Mouse (Mus musculus): ENCODE measurements around the gene Wnt9a. TPM values are rescaled to one million over a fixed set of nuclear protein-coding genes. Genes with fewer than 3 reads are reported as not detected.
A peak's percentile ranks its signal among the peaks of the same experiment; 100 is the strongest.

The Wnt9a gene
- polyA plus RNA-seq, 1 experiment from 2014 or later: 6.0 TPM

DNA sequence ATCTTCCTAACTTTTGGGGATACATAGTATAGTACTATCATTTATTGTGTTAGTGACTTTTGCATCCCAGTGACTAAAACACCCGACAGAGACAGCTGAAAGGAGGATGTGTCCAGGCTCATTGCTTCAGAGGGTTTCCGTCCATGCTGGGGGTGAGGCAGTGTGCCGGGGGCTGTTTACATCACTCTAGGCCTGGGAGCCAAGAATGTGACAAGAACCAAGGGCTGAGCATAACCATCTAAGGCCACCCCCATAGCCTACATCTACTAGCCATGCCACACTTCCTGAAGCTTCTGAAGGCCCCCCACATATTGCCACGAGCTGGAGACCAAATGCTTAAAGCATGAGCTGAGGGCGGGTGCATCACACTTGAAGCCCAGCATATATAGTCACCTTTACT, 18.0 kb downstream of the Wnt9a start:
- Histone ChIP-seq H3K9ac (replicated peaks) (no peak overlapping the region), H3K36me3 (no peaks in the 10 kb centered on the region), H3K4me3 (replicated peaks) (no peak overlapping the region), H3K27ac (no peak overlapping the region), H3K4me1 (replicated peaks) (peaks cover 16% of the 10 kb centered on the region), H3K27me3 (peaks cover 13% of the 10 kb centered on the region), H3K9me3 (no peaks in the 10 kb centered on the region), H3K4me2 (replicated peaks) (no peak overlapping the region)
- ATAC-seq: no peak
- 80% methylated on average over 5 of the region's 5 CpGs for WGBS

DNA sequence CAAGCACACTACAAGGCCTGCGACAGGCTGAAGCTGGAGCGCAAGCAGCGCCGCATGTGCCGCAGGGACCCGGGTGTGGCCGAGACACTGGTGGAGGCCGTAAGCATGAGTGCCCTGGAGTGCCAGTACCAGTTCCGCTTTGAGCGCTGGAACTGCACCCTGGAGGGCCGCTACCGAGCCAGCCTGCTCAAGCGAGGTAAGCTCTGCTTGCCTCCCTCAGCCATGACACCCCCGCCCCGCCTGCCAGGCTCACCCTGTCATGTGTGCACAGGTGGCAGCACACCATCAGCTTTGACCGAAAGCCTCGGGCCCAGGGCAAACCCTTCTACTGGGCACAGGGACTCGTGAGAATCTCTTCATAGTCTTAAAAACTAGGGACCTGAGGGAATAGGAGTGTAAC, 20.9 kb downstream of the Wnt9a start:
- H3K4me2 ChIP-seq (replicated peaks): no peak overlapping the region
- no peak overlapping the region for H3K9ac ChIP-seq (replicated peaks)
- no peak overlapping the region for H3K27ac ChIP-seq
- ATAC-seq: no peak
- 84% methylated on average over 18 of the region's 18 CpGs for WGBS
- H3K4me1 ChIP-seq (replicated peaks): peaks cover 23% of the 10 kb centered on the region
- no peaks in the 10 kb centered on the region for H3K9me3 ChIP-seq
- H3K36me3 ChIP-seq: no peaks in the 10 kb centered on the region
- no peak overlapping the region for H3K4me3 ChIP-seq (replicated peaks)
- H3K27me3 ChIP-seq: peaks cover 25% of the 10 kb centered on the region

DNA sequence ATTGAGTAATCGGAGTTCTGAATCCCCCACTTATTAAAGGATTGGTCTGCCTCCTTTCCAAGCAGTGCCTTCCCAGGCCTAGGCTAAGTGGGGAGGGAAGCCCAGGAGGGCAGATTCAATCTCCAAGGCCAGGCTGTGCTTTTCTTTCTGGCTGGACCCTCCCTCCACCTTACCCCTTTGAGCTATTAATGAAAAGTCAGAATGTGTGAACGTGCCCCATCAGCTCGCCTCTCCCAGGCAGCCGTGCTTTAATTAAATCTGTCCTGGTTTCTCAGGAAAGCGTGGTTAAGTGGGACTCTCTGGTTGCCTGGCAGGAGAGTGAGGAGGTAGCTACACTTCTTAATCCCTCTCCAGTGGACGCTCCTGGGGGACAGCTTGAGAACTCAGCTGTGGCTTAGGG, 22.9 kb downstream of the Wnt9a start:
- 5% methylated on average over 6 of the region's 6 CpGs for WGBS
- ATAC-seq: peak; percentile 69
- Histone ChIP-seq H3K4me1 (replicated peaks) (peaks cover 27% of the 10 kb centered on the region), H3K9me3 (no peaks in the 10 kb centered on the region), H3K27me3 (peaks cover 29% of the 10 kb centered on the region), H3K9ac (replicated peaks) (no peak overlapping the region), H3K4me3 (replicated peaks) (no peak overlapping the region), H3K36me3 (no peaks in the 10 kb centered on the region), H3K4me2 (replicated peaks) (no peak overlapping the region), H3K27ac (peak overlapping the region; percentile 64; the same call in 1 of the 2 replicates)

DNA sequence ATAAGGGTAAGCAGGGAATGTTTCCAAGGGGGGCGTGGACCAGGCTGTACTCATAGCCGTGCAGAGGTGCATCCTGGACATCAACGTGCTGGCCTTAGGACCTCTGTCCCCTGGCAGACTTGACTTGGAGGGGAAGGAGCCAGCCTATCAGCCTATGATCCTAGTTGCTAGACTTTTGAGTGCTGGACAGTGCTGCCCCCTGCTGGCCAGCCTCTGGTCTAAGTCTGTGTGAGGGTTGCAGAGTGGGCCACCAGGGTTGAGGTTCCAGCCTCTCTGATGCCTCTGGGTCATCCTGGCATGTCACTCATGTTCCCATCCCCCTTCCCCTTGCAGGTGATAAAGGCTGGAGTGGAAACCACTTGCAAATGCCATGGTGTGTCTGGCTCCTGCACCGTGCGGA, 23.8 kb downstream of the Wnt9a start:
- Histone ChIP-seq H3K9me3 (no peaks in the 10 kb centered on the region), H3K4me2 (replicated peaks) (no peak overlapping the region), H3K27ac (no peak overlapping the region), H3K36me3 (no peaks in the 10 kb centered on the region), H3K9ac (replicated peaks) (no peak overlapping the region), H3K27me3 (peaks cover 29% of the 10 kb centered on the region), H3K4me3 (replicated peaks) (no peak overlapping the region), H3K4me1 (replicated peaks) (peaks cover 27% of the 10 kb centered on the region)
- peak; percentile 57 for ATAC-seq
- 43% methylated on average over 5 of the region's 5 CpGs for WGBS

DNA sequence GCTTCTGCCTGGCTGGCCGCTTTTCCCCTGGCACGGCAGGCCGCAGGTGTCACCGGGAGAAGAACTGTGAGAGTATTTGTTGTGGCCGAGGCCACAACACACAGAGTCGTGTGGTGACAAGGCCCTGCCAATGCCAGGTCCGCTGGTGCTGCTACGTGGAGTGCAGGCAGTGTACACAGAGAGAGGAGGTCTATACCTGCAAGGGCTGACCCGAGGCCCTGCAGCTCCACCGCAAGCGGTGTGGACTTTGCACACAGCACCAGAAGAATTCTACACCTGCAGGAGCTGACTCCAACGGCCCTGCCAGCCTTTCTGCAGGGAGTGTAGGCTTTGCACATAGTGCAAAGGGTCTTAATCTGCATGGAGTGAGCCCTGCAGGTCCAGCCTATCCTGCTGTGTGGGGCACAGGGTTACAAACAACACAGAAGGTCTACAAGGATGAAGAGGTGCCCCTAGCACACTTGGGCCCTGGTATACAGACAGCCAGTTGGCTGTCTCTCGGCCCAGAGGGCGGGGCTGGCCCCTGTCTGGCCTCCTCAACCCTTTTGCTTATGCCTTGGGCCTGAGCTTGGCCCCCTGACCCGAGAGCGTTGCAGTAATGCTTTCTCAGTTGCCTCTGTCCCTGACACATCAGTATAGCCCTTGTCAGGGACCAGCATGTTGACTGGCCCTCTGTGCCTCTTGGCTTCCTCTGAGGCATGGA, 24.6 kb downstream of the Wnt9a start:
- peaks cover 32% of the 10 kb centered on the region for H3K4me1 ChIP-seq (replicated peaks)
- H3K27ac ChIP-seq: no peak overlapping the region
- no peak overlapping the region for H3K4me3 ChIP-seq (replicated peaks)
- no peaks in the 10 kb centered on the region for H3K36me3 ChIP-seq
- no peak for ATAC-seq
- H3K9ac ChIP-seq (replicated peaks): no peak overlapping the region
- WGBS: 79% methylated on average over 16 of the region's 16 CpGs
- peaks cover 29% of the 10 kb centered on the region for H3K27me3 ChIP-seq
- no peaks in the 10 kb centered on the region for H3K9me3 ChIP-seq
- no peak overlapping the region for H3K4me2 ChIP-seq (replicated peaks)

DNA sequence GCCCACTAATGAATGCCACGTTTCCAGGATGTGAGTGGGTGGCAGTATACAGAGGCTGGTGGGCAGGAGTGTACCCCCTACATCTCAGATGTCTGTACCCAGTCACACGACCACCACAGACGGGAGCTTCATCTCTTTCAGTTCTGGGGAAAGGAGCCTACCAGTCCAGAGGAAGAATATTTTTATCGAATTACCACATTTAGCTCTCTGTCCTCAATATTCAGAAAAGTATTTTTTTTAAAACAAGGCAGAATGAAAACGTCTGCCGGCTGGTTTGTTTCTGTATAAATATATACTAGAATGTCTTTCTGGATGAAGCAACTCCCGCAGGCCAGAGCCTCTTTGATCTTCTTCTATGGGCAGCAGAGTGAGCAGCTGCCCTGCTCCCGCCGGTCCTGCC, 26.2 kb downstream of the Wnt9a start:
- Histone ChIP-seq H3K9me3 (no peaks in the 10 kb centered on the region), H3K27me3 (peaks cover 19% of the 10 kb centered on the region), H3K36me3 (no peaks in the 10 kb centered on the region), H3K4me1 (replicated peaks) (peaks cover 34% of the 10 kb centered on the region), H3K4me3 (replicated peaks) (no peak overlapping the region), H3K4me2 (replicated peaks) (no peak overlapping the region), H3K9ac (replicated peaks) (no peak overlapping the region), H3K27ac (0 out of 2 replicates have a peak overlapping the region, but pooled peaks have one; percentile 27)
- 36% methylated on average over 9 of the region's 9 CpGs for WGBS
- ATAC-seq: no peak

DNA sequence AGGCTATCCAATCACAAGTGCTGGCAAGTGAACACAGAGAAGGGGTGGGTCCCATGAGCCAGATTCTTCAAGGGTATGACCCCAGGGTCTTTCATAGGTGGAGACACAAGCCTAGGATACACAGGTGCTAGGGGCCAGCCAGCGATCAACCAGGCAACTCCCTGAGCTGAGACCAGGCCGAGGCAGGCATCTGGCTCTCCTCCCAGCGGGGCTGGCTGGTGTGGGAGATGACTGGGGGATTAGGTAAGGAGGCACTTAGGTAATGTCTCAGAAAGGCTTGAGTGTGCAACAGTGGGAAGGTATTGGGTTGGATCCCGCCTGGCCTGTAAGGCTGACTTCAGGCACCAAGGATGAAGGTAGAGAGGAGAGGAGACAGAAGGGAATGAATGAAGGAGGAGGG, 28.4 kb downstream of the Wnt9a start:
- no peak overlapping the region for H3K4me2 ChIP-seq (replicated peaks)
- 89% methylated on average over 4 of the region's 4 CpGs for WGBS
- H3K9me3 ChIP-seq: no peaks in the 10 kb centered on the region
- H3K4me1 ChIP-seq (replicated peaks): peaks cover 15% of the 10 kb centered on the region
- no peak overlapping the region for H3K4me3 ChIP-seq (replicated peaks)
- H3K9ac ChIP-seq (replicated peaks): no peak overlapping the region
- no peak for ATAC-seq
- no peak overlapping the region for H3K27ac ChIP-seq
- no peaks in the 10 kb centered on the region for H3K36me3 ChIP-seq
- H3K27me3 ChIP-seq: peaks cover 16% of the 10 kb centered on the region; the same call in 1 of the 2 replicates

DNA sequence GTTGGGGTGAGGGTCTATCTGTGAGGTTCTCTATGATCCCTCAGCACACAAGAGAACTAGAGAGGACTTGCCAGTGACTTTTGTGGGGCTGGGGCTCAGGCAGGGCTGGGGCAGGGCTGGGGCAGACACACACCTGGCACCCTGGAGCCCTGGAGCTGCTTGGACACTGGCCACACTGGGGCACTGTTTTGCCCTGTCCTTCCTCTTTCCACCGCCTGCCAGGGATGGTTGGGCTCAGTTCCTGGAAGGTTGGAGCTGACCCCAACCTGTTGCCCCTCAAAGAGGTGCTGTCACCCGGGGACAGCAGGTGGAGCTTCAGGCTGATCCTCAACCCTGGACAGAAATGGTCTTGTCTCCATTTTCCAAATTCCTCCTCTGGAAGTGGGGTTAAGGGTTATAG, 29.2 kb downstream of the Wnt9a start:
- Histone ChIP-seq H3K36me3 (no peaks in the 10 kb centered on the region), H3K4me1 (replicated peaks) (peaks cover 12% of the 10 kb centered on the region), H3K4me3 (replicated peaks) (no peak overlapping the region), H3K27me3 (peaks cover 16% of the 10 kb centered on the region; the same call in 1 of the 2 replicates), H3K27ac (no peak overlapping the region), H3K4me2 (replicated peaks) (no peak overlapping the region), H3K9ac (replicated peaks) (no peak overlapping the region), H3K9me3 (no peaks in the 10 kb centered on the region)
- 37% methylated on average over 2 of the region's 2 CpGs for WGBS
- no peak for ATAC-seq

DNA sequence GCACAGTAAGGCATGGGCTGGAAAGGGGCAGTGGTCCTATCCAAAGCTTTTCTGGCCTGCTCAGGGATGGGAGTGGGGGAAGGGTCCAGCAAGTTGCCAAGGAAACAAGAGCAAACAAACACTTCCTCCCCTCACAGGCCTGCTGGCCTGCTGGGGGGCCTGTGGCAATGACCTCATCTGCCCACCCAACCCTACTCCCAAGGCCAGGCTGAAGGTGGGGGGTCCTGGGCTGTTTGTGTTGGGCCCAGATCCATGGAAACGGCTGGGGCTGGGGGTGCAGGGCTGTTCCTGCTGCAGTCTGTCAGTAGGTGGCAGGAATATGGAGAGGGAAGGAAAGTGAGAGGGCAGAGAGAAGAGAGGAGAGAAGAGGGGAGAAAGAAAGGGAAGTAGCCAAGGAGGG, 29.7 kb downstream of the Wnt9a start:
- 0 out of 2 replicates have a peak, but pooled peaks have one; percentile 40 for ATAC-seq
- no peaks in the 10 kb centered on the region for H3K9me3 ChIP-seq
- H3K4me3 ChIP-seq (replicated peaks): no peak overlapping the region
- no peak overlapping the region for H3K4me2 ChIP-seq (replicated peaks)
- no peak overlapping the region for H3K27ac ChIP-seq
- peaks cover 12% of the 10 kb centered on the region for H3K4me1 ChIP-seq (replicated peaks)
- no peaks in the 10 kb centered on the region for H3K36me3 ChIP-seq
- peaks cover 15% of the 10 kb centered on the region; the same call in 1 of the 2 replicates for H3K27me3 ChIP-seq
- WGBS: 0% methylated on average over 1 of the region's 1 CpGs
- no peak overlapping the region for H3K9ac ChIP-seq (replicated peaks)

DNA sequence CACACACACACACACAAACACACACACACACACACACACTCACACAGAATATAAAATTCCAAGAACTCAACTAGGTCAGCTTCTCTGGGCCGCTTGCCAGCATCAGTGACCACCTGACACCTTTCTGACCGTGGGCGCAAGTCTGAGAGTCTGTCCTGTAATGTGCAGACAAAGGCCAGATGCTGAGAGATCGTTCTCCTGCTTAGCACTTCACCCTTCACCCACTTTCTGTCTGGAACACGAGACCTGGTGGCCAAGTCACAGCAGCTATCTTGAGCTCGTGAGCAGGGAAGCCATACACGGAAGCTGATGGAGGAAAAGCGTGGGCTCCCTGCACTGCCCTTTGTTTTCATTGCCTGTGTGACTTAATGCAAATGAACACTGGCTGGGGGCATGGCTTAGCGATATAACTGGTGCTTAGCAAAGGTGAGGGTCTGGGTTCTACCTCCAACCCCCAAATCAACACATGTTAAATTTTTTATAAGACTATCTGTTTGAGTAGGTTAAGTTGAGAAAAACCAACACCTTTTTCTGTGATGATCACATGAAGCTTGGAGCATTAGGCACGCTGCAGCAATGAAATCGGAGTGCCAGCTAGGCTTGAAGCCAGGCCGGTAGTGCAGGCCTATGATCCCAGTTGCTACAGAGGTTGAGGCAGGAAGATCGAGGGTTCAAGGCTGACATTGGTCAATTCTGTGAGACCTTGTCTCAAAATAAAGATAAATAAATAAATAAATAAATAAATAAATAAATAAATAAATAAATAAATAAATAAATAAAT, 31.4 kb downstream of the Wnt9a start:
- no peaks in the 10 kb centered on the region for H3K9me3 ChIP-seq
- 0 out of 2 replicates have a peak, but pooled peaks cover 4% of the 10 kb centered on the region for H3K27me3 ChIP-seq
- 72% methylated on average over 13 of the region's 13 CpGs for WGBS
- peaks cover 12% of the 10 kb centered on the region for H3K4me1 ChIP-seq (replicated peaks)
- H3K4me3 ChIP-seq (replicated peaks): no peak overlapping the region
- H3K4me2 ChIP-seq (replicated peaks): no peak overlapping the region
- no peak overlapping the region for H3K9ac ChIP-seq (replicated peaks)
- no peak for ATAC-seq
- H3K36me3 ChIP-seq: no peaks in the 10 kb centered on the region
- no peak overlapping the region for H3K27ac ChIP-seq

DNA sequence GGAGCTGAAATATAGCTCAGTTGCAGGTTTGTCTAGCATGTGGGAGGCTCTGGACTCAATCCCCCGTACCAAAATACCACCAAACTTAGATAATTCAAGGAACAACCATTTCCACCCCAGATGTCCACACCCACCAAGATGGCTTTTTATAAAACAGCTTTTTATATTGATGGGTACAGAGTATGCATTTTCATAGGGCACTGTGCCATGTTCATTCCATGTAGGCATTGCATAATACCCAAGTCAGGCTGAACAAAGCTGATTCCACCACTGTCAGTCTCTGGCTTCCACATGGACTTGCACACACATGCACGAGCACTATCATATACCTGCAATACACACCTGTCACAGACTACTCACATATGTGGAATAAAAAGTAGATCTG, 32.0 kb downstream of the Wnt9a start:
- Histone ChIP-seq H3K4me1 (replicated peaks) (peaks cover 10% of the 10 kb centered on the region), H3K4me2 (replicated peaks) (no peak overlapping the region), H3K27ac (no peak overlapping the region), H3K9me3 (no peaks in the 10 kb centered on the region), H3K4me3 (replicated peaks) (no peak overlapping the region), H3K27me3 (0 out of 2 replicates have a peak, but pooled peaks cover 4% of the 10 kb centered on the region), H3K9ac (replicated peaks) (no peak overlapping the region), H3K36me3 (no peaks in the 10 kb centered on the region)
- 92% methylated on average over 2 of the region's 2 CpGs for WGBS
- no peak for ATAC-seq

DNA sequence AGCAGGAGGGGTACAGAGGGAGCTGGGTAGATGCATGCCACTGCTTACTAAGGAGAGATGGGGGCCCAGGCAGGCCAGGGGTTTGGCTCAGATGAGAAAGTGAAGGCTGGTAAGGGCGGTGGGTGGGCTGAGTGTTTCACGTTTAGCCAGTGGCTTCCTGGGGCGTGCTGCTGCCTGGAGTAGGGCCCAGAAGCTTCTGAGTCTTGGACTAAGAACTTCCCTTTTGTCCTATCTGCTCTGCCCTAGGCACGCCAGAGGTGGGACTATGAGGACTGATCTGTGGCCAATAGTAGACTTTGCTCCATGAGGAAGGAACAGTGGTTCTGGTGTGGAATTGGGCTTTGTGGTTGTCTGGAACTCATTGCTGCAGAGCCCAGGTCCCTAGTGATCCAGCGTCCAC, 36.2 kb downstream of the Wnt9a start:
- Histone ChIP-seq H3K9ac (replicated peaks) (no peak overlapping the region), H3K27me3 (no peaks in the 10 kb centered on the region), H3K4me3 (replicated peaks) (no peak overlapping the region), H3K4me1 (replicated peaks) (no peaks in the 10 kb centered on the region; the same call in 1 of the 2 replicates), H3K36me3 (no peaks in the 10 kb centered on the region), H3K27ac (no peak overlapping the region), H3K9me3 (no peaks in the 10 kb centered on the region), H3K4me2 (replicated peaks) (no peak overlapping the region)
- WGBS: 85% methylated on average over 5 of the region's 5 CpGs
- no peak for ATAC-seq
